Mouse (Mus musculus) monocyte, adult 2 months (primary cell): ENCODE measurements around the gene Slc9a8.
A peak's percentile ranks its signal among the peaks of the same experiment; 100 is the strongest.
"Not testable (repeated sequence)": the region's sequence is repeated elsewhere in the genome, so short reads cannot be mapped to it uniquely, and the experiment has no call there.

ENCODE experiments used
- DNase-seq, 2 experiments: peaks; one replicate each; pipeline ENCODE4 v3.0.0; 2022; ENCODE audit warnings: low spot score in 2 of 2, low read depth in 1 of 2

Slc9a8 gene

DNA sequence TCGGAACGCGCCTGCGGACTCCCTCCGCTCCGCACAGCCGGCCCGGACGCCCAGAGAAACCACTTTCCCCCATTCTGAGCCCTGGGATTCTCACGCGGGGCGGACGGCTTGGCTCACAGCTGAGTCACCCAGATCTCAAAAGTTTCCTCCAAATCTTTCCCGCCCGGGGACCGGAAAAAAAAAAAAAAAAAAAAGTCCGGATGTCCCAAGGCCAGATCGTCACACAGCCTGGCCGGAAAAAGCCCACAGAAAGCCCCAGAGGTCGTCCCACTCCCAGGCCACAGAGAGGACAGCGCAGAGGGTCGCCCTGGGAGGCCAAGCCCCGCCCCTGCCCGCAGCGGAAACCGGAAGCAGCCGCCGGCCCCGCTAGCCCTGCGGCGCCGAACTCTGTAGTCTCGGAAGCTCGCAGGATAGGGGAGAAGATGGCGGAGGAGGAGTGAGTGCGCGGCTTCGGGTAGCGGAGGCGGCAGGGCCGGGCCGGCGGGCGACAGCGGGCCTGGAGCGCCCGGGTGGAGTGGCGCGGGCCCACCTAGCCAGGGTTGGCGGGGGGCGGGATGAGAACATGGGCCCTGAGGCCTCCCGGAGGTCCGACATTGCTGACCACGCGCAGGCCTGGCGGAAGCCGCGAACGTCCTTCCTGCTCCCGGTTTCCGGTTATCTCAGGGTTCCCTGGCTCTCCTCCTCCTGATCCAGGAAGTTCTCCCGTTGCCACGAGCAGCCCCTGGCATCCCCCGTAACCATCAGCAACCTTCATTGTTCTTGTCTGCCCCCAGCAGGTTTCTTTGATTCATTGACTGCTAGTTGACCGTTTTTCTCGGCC, at the start of gene Slc9a8:
Gene Slc9a8, plus strand, starts transcription at position 383 of the 820 bp plus-strand sequence.
- peak; percentile 89 to 90 for DNase-seq

- DNase-seq: no peak
These were observed 48.2 kb upstream of the Slc9a8 start for GRCm38 (mm10) chr2:167373266-167373665.

DNA sequence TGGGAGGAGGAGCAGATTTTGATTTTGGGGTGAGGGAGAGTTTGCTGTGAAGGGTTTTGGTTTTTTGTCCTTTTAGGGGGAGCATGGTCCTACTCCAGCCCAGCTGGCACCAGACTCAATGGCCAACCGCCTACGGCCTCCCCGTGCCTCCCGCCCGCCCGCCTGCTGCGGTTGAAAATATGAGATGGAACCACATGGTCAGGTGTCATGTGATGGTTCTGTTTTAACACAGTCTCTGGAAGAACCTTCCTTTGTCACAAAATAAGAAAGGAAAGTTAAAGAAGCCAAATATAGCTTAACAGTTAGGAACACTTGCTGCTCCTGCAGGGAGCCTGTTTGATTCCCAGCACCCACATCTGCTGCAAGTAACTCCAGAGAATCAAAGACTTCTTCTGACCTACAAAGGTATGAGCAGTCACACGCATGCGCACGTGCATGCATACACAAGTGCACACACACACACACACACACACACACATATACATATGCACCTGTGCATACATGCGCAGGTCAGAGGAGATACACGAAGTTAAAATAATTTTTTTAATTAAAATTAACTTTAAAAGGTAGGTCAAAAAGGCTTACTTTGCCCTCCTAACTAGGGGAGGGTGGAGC, 47.2 kb upstream of the Slc9a8 start:
- no peak for DNase-seq

DNA sequence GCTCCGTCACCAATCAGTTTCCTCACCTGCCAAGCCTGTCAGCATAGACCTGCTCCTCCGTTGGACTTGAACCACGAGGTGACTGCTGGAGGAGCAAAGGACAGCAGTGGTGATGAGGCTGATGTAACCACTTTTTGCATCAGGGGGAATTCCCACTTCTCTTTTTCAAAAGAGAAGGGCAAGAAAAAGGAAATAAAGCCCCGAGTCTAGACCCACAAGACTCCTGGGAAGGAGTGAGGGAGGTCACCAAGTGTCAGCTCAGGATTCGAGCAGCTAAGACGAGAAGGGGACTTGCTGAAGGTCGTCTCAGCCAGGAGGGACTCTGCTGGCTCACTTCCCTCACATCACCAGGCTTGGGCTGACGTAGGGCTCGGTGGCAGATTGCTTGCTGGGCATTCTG, 46.4 kb upstream of the Slc9a8 start:
- DNase-seq: peak; percentile 73 to 82

- DNase-seq: no peak
These were observed 45.8 kb upstream of the Slc9a8 start for GRCm38 (mm10) chr2:167375688-167376087.

GRCm38 (mm10) chr2:167376160-167376564, 45.4 kb upstream of the Slc9a8 start:
- peak in 1 of 2 experiments; percentile 68 for DNase-seq

DNA sequence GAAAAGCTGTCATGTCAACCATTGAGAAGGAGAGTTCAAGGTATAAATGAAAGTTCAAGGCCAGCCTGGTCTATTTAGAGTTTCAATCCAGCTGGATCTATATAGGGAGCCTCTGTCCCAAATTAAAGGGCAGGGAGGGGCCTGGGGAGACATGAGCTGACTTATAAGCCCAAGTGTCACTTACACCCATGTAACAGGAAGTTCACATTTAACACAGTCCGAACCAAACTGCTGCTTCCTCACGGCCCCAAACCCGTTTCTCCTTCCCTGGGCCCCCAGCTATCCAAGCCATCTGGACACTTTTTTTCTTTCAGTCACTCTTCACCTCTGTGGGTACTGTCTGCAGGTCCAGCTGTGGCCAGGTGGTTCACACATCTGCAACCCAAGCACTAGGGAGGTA, 43.8 kb upstream of the Slc9a8 start:
- DNase-seq: peak in 1 of 2 experiments; percentile 47

DNA sequence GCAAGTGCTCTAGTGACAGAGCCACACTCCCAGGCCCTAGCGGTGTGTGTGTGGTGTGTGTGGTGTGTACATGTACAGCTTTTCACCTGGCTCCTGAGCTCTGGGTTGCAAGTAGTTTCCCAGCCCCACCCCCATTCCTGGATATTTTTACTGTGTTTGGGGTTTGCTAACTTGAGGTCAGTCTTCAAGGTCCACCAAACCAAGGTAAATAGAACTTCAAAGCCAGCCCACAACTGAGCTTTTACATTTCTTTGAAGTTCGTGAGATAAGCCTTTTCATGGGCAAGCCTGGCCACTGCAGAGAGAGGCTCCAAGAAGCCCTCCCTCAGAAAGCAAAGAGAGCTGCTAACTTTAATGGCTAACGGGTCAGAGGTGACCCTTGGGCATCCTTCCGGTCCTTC, 42.5 kb upstream of the Slc9a8 start:
- no peak for DNase-seq

DNA sequence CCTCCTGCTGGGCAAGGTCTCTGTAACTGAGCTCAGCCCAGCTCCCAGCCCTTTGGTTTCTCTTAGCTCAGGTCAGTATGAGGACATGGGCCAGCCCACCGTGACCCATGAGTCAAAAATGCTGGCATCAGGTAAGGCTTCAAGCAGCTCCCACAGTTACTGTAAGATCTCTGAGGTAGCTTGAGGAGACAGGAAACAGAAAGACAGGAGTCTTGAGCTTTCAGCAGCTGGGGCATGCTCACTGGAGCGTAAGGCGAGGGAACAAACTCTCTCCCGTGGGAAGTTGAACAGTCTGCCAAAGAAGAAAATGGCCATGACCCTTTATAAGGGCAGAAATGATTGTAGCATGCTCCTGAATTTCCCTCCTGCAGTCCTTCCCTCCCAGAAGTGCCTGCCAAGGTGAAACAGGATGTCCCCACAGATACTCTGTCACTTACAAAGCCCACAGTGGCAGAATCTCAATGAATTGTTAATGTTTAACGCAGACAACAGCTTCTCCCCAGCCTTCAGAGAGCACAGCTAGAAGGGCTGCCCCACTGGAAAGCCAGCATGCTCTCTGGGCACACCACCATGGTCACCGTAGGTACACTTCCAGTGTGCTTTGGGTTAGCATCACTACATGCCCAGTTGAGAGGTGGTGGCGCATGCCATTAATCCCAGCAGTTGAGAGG, 40.8 kb upstream of the Slc9a8 start:
- DNase-seq: no peak

GRCm38 (mm10) chr2:167381596-167381995, 39.9 kb upstream of the Slc9a8 start:
- DNase-seq: peak in 1 of 2 experiments; percentile 57

DNA sequence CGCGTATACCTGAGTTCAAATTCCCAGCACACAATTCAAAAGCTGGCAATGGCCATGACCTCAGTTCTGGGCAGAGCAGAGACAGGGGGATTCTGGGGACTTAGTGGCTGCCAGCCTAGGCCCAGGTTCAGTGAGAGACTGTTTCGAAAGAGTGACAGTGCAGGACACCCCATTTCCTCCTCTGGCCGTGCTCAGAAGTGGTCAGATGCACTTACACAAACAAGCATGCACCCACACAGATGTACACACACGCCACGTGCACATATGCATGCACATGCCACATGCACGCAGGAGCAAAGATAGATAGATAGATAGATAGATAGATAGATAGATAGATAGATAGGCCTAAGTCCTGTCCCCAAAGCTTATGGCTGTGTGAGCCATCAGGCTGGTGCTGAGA, 39.1 kb upstream of the Slc9a8 start:
- DNase-seq: no peak

GRCm38 (mm10) chr2:167383666-167384083, 37.8 kb upstream of the Slc9a8 start:
- no peak for DNase-seq

- no peak for DNase-seq
These were observed 35.1 kb upstream of the Slc9a8 start for GRCm38 (mm10) chr2:167386456-167386855.

DNA sequence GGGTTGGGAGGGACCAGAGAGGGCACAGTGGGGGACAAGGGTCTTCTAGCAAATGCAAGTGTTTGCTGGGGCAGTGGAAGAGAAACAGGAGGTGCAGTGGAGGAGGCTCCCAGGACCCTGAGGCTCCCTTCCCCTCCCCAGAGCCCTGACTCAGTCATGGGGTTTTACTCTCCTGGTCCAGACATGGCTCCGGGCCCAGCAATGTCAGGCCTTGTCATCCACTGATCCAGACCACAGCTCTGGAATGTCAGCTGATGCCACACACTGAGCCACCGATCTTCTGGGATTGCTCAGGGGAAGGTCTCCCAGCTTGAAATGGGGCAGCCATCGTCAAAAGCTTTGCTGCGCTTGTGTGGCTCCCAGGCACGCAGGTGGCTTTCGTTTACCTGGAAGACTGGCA, 34.5 kb upstream of the Slc9a8 start:
- no peak for DNase-seq

GRCm38 (mm10) chr2:167394426-167394825, 27.1 kb upstream of the Slc9a8 start:
- DNase-seq: no peak

GRCm38 (mm10) chr2:167396420-167396819, 25.1 kb upstream of the Slc9a8 start:
- DNase-seq: not testable (repeated sequence)

GRCm38 (mm10) chr2:167399012-167399411, 22.5 kb upstream of the Slc9a8 start:
- no peak for DNase-seq

- no peak for DNase-seq
These were observed 21.9 kb upstream of the Slc9a8 start for GRCm38 (mm10) chr2:167399646-167400045.

DNA sequence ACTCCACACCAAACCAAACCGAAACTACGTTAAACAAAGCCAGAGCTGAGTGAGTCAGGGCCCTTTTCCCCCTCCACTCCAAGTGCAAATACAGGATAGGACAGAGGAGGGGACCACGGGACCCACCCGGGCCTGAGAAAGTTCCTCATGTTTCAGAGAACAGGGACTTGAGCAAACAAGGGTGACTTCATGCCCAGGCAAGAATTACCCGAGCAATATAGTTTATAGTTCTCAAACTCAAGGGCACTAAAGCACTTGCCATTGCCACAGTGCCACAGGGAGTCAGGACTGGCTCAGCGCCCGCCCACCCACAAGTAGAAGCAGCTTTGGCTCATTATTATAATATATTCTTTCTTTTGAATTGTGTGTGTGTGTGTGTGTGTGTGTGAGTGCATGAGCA, 18.4 kb upstream of the Slc9a8 start:
- no peak for DNase-seq

GRCm38 (mm10) chr2:167405101-167405880, 16.2 kb upstream of the Slc9a8 start:
- DNase-seq: no peak

DNA sequence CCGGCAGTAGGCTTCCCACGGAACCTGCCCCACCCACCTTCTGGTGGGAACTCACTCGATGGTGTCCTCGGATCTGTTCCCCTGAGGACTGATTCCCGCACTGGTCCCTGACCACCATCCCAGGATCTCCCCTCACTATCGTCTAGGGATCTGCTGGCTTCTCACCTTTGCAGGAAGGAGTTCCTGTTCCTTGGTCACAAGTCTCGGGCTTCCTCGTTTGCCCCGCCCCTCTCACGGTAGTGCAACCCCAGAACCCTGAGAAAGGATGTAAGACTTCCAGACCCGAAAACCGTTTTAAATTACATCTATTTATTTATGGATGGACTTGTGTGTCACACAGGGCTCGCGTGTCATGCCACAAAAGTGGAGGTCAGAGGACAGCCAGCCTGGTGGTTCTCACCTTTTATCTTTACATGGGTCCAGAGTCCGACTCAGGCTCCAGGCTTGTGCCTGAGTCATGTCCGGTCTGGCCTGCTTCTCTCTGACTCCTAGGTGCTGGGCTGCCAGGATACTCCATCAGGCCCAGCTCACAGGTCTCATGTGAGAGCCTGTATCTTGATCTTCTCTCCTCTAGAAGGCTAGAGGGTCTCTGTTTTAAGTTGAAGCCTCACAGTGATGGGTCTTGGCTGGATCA, 14.1 kb upstream of the Slc9a8 start:
- no peak for DNase-seq
